Mouse (Mus musculus) ES-E14 (cell line): ENCODE data around the gene Ly6c2. TPM values are rescaled to one million over a fixed set of nuclear protein-coding genes. Genes with fewer than 3 reads are reported as not detected.
"Not testable (repeated sequence)": the region's sequence is repeated elsewhere in the genome, so short reads cannot be mapped to it uniquely, and the experiment has no call there.

Experiments
- DNase-seq: peaks from one replicate; pipeline ENCODE4 v3.0.0-alpha.2; 2013; ENCODE audit warnings: low read depth, low spot score
- H3K27ac ChIP-seq: 2 replicates; pipeline ENCODE4 v1.5.1; 2012; ENCODE audit warnings: low read depth, mild to moderate bottlenecking, low read length, moderate library complexity, mixed read lengths; ENCODE audit not compliant: poor library complexity, insufficient read depth, severe bottlenecking
- H3K36me3 ChIP-seq: 2 replicates; pipeline ENCODE4 v1.6.1; 2012; ENCODE audit warnings: mild to moderate bottlenecking, low read length, moderate library complexity, mixed read lengths; ENCODE audit not compliant: control insufficient read depth, poor library complexity, insufficient read depth, severe bottlenecking
- H3K4me1 ChIP-seq, 2 experiments: fragments of 150-350 bp in 1 of 2; sonication (generic) in 1 of 2; 2 replicates each; pipeline ENCODE4 v1.6.1; 2012; ENCODE audit warnings: low read length in 2 of 2, mild to moderate bottlenecking in 1 of 2, mixed read lengths in 1 of 2; ENCODE audit not compliant: control insufficient read depth in 2 of 2, insufficient read depth in 2 of 2, poor library complexity in 1 of 2
- H3K4me3 ChIP-seq, 2 experiments: fragments of 150-350 bp in 1 of 2; sonication (generic) in 1 of 2; 2 replicates each; pipeline ENCODE4 v1.5.1; 2012; ENCODE audit warnings: low read length in 2 of 2, low read depth in 1 of 2, mild to moderate bottlenecking in 1 of 2, mixed read lengths in 1 of 2; ENCODE audit not compliant: insufficient read depth in 1 of 2, poor library complexity in 1 of 2, severe bottlenecking in 1 of 2
- H3K9ac ChIP-seq: 2 replicates; pipeline ENCODE4 v1.6.1; 2012; ENCODE audit warnings: low read depth, mild to moderate bottlenecking, low read length, mixed read lengths; ENCODE audit not compliant: poor library complexity, insufficient read depth, severe bottlenecking
- H3K9me3 ChIP-seq: fragments of 150-350 bp; sonication (generic); 2 replicates; pipeline ENCODE4 v1.6.1; 2012; ENCODE audit warnings: low read depth, mild to moderate bottlenecking, low read length; ENCODE audit not compliant: control insufficient read depth, insufficient read depth
- CHD2 ChIP-seq: IDR thresholded peaks from 2 replicates; pipeline ENCODE4 v1.6.1; 2014; ENCODE audit warnings: mild to moderate bottlenecking, low read depth, low read length, inconsistent platforms
- HCFC1 ChIP-seq: IDR thresholded peaks from 2 replicates; pipeline ENCODE4 v1.6.1; 2012; ENCODE audit warnings: low read length, inconsistent platforms, borderline replicate concordance; ENCODE audit not compliant: insufficient read depth
- MAFK ChIP-seq: IDR thresholded peaks from 2 replicates; pipeline ENCODE4 v1.6.1; 2014; ENCODE audit warnings: mild to moderate bottlenecking, low read depth, low read length, inconsistent platforms; ENCODE audit not compliant: insufficient read depth
- ZC3H11A ChIP-seq: IDR thresholded peaks from 2 replicates; pipeline ENCODE4 v1.6.1; 2012; ENCODE audit warnings: low read depth, mild to moderate bottlenecking, inconsistent platforms, low read length, borderline replicate concordance
- ZNF384 ChIP-seq: IDR thresholded peaks from 2 replicates; pipeline ENCODE4 v1.6.1; 2012; ENCODE audit warnings: low read depth, low read length, inconsistent platforms
- in situ Hi-C, 2 experiments: fragments of 600-800 bp; cut with MboI; formaldehyde crosslinking; loops; one replicate each; pipeline ENCODE4 v1.15.1; 2025; ENCODE audit warnings: low sequenced_read_pairs in 2 of 2, inconsistent platforms in 1 of 2; ENCODE audit not compliant: unreplicated experiment in 2 of 2
- total RNA-seq: library from RNA; depleted of rRNA; stranded (reverse); fragments of 300-350 nt; gene quantifications from 2 replicates; pipeline ENCODE4 v1.2.3, GENCODE M21; 2012; rRNA removed

Gene Ly6c2
- total RNA-seq, 1 experiment = not detected

- in situ Hi-C loops = no loop called here
- Histone ChIP-seq H3K4me3 (no peak overlapping the region), H3K9me3 (no peaks in the 10 kb centered on the region), H3K9ac (no peak overlapping the region), H3K36me3 (no peaks in the 10 kb centered on the region), H3K27ac (no peak overlapping the region), H3K4me1 (no peaks in the 10 kb centered on the region)
- no peak for DNase-seq
- TF ChIP-seq CHD2 = no peak
- no peak for TF ChIP-seq MAFK
- no peak for TF ChIP-seq ZC3H11A
- TF ChIP-seq HCFC1 = no peak
Measured at GRCm38 (mm10) chr15:75099261-75099660, 12.5 kb downstream of the Ly6c2 start.

- H3K9ac ChIP-seq, in situ Hi-C loops, H3K36me3 ChIP-seq: not testable (repeated sequence)
Measured at GRCm38 (mm10) chr15:75088041-75088440, 23.7 kb downstream of the Ly6c2 start.

GRCm38 (mm10) chr15:75069965-75070364 is 41.8 kb downstream of the Ly6c2 start:
- no peak for TF ChIP-seq MAFK
- no peak for TF ChIP-seq ZC3H11A
- no peak for TF ChIP-seq ZNF384
- no peak for TF ChIP-seq HCFC1
- no peak for TF ChIP-seq CHD2
- in situ Hi-C loops = no loop called here
- DNase-seq = no peak
- Histone ChIP-seq H3K4me3 (no peak overlapping the region), H3K27ac (no peak overlapping the region), H3K9me3 (no peaks in the 10 kb centered on the region), H3K4me1 (no peaks in the 10 kb centered on the region), H3K9ac (no peak overlapping the region), H3K36me3 (no peaks in the 10 kb centered on the region)

More at GRCm38 (mm10) chr15:75088041-75088440, 23.7 kb downstream of the Ly6c2 start:
- not testable (repeated sequence) for H3K9me3 ChIP-seq, H3K4me1 ChIP-seq, DNase-seq, H3K27ac ChIP-seq, H3K4me3 ChIP-seq

GRCm38 (mm10) chr15:75062030-75062574 is 49.7 kb downstream of the Ly6c2 start:
- H3K9me3 ChIP-seq, H3K27ac ChIP-seq, H3K4me3 ChIP-seq, H3K9ac ChIP-seq, in situ Hi-C loops, H3K4me1 ChIP-seq, H3K36me3 ChIP-seq: not testable (repeated sequence)
- peak; percentile 63 for DNase-seq

- in situ Hi-C loops = no loop called here
- Histone ChIP-seq H3K4me3 (no peak overlapping the region), H3K9ac (no peak overlapping the region), H3K4me1 (no peaks in the 10 kb centered on the region), H3K9me3 (no peaks in the 10 kb centered on the region), H3K27ac (no peak overlapping the region), H3K36me3 (no peaks in the 10 kb centered on the region)
- TF ChIP-seq CHD2 (no peak), ZNF384 (no peak), MAFK (no peak), HCFC1 (no peak), ZC3H11A (no peak)
- DNase-seq = peak; percentile 17
Measured at GRCm38 (mm10) chr15:75060505-75060904, 51.3 kb downstream of the Ly6c2 start.

Other genes with a start within 250 kb of the Ly6c2 start
- not detected in 2 replicates for gene 2010109I03Rik, start 214.9 kb downstream of the Ly6c2 start, total RNA-seq
- gene Ly6i, start 128.5 kb downstream of the Ly6c2 start, total RNA-seq = not detected in 2 replicates
- gene Ly6a, start 113.9 kb downstream of the Ly6c2 start, total RNA-seq = 10.4 and 28.8 TPM in 2 replicates
- 3.1 and 7.2 TPM in 2 replicates for gene Ly6c1, start 63.1 kb downstream of the Ly6c2 start, total RNA-seq
- gene Ly6g, start 43.3 kb upstream of the Ly6c2 start, total RNA-seq = not detected in 2 replicates
- gene BC025446, start 104.4 kb upstream of the Ly6c2 start, total RNA-seq = 0.21 and 0.85 TPM in 2 replicates
- 0.36 TPM in 1 of 2 replicates, not detected in the other for gene Ly6f, start 156.5 kb upstream of the Ly6c2 start, total RNA-seq